In the genomic region with DNA sequence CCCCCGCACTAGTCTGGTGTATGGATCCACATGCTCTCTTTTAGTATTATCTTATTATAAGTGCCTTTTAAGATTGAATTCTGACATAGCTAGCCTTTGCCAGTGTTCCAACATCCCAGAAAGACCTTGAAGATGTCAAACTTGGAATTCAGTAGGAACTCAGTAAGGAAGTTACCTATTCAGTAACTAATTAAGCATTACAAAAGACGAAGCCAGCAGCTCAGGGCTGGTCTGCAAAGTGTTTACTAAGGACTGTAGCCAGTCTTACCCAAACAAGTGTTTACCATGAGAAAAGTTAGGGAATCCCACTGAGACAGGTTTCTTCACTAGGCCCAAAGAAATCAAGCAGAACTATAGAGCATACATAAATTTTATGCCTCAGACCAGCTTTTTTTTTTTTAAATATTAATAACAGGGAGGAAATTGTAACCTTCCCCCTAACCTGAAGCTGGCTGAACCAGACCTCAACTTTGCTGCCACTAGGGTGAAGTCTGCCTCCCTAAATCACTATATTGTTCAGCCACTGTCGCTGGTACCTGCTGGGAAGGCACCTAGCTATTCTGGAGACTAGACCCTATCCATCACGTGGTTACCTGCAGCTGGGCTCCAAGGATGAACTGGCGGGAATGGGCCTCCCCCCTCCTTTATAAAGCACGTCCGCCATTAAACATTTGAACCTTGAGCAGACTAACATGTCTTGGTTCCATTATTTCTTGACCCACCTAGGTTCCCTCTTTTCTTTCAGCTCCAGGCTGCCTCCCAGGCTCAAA, we compare ENCODE assay signal across 36 mouse cellular contexts. TPM values are rescaled to one million over a fixed set of nuclear protein-coding genes. Genes with fewer than 3 reads are reported as not detected.
DNase-seq lines count a peak whose midpoint lies in the region; ATAC-seq lines count a peak whose summit lies in the region.
"Had no signal": no experiment of that assay in that cellular context is flagged by ENCODE, and none has a peak within 500 bp of the region (broad histone marks: within the 10 kb centered on the region; RNA-seq: fewer than 3 reads in every experiment).

No protein-coding gene starts in this region.

- no peak for ATAC-seq in kidney, embryonic 16.5 days (ENCODE audit: low FRiP score, low TSS enrichment)
- ATAC-seq in intestine, embryonic 15.5 days: no peak
- ATAC-seq: CD4-positive, CD25-positive, alpha-beta regulatory T cell, adult 4 months; forebrain, embryonic 16.5 days; hindbrain, embryonic 16.5 days; inflammation-experienced regulatory T-cells, adult 6 months; intestine, postnatal 0 days had no signal

- H3K36me3 ChIP-seq in kidney, embryonic 16.5 days (ENCODE audit: insufficient read depth, low read length): no peaks in the 10 kb centered on the region
- H3K36me3 ChIP-seq in intestine, embryonic 15.5 days: no peaks in the 10 kb centered on the region
- H3K36me3 ChIP-seq: embryonic facial prominence, embryonic 10.5 days; embryonic facial prominence, embryonic 13.5 days; forebrain, embryonic 12.5 days; hindbrain, embryonic 10.5 days; hindbrain, embryonic 13.5 days had no signal

- peak; percentile 27 for DNase-seq in kidney, adult 11 months
- peak; percentile 74 for DNase-seq in kidney, adult 9 months
- DNase-seq in kidney, postnatal 10 days: no peak
- DNase-seq in ES-CJ7 (ENCODE audit: low read depth, low spot score) (peak; percentile 94), ZHBTc4 (ENCODE audit: low read depth, low spot score) (peak; percentile 91)
- no peak for DNase-seq in gastrocnemius, adult 8-10 months (ENCODE audit: low spot score in 2 of 2)
- DNase-seq: adrenal gland, adult 2 months; adrenal gland, postnatal 25 days; cerebellum, adult 11-12 months; cerebellum, adult 8-10 months; cerebellum, postnatal 10 days; cerebellum, postnatal 36 days; embryo, embryonic 11 days; gastrocnemius, postnatal 14 days; heart, adult 18-20 months; heart, postnatal 36 days had no signal

- no peak overlapping the region for H3K4me3 ChIP-seq in kidney, embryonic 16.5 days (ENCODE audit: low read length)
- no peak overlapping the region for H3K4me3 ChIP-seq in intestine, embryonic 15.5 days (replicated peaks)
- H3K4me3 ChIP-seq: embryonic facial prominence, embryonic 10.5 days; embryonic facial prominence, embryonic 13.5 days; erythroblast, embryonic 14.5 days; forebrain, embryonic 12.5 days; hindbrain, embryonic 10.5 days; hindbrain, embryonic 13.5 days had no signal

- 88% methylated on average over 7 of the region's 7 CpGs for WGBS in kidney, embryonic 16.5 days
- WGBS in intestine, embryonic 15.5 days: 88% methylated on average over 7 of the region's 7 CpGs

- no peaks in the 10 kb centered on the region for H3K4me1 ChIP-seq in kidney, embryonic 16.5 days (ENCODE audit: insufficient read depth, low read length)
- H3K4me1 ChIP-seq in intestine, embryonic 15.5 days (replicated peaks): no peaks in the 10 kb centered on the region
- H3K4me1 ChIP-seq: embryonic facial prominence, embryonic 10.5 days; embryonic facial prominence, embryonic 13.5 days; forebrain, embryonic 12.5 days; hindbrain, embryonic 10.5 days; hindbrain, embryonic 13.5 days had no signal

- no peak overlapping the region for H3K4me2 ChIP-seq in kidney, embryonic 16.5 days (replicated peaks; ENCODE audit: low read depth, low read length)
- no peak overlapping the region for H3K4me2 ChIP-seq in intestine, embryonic 15.5 days (replicated peaks)
- H3K4me2 ChIP-seq: embryonic facial prominence, embryonic 13.5 days; forebrain, embryonic 12.5 days; hindbrain, embryonic 13.5 days had no signal

- peaks cover 3% of the 10 kb centered on the region; the same call in 1 of the 2 replicates for H3K9me3 ChIP-seq in kidney, embryonic 16.5 days (ENCODE audit: low read length)
- H3K9me3 ChIP-seq in intestine, embryonic 15.5 days: no peaks in the 10 kb centered on the region
- H3K9me3 ChIP-seq: embryonic facial prominence, embryonic 13.5 days had no signal

- no peak overlapping the region for H3K27ac ChIP-seq in kidney, embryonic 16.5 days (ENCODE audit: low read length)
- H3K27ac ChIP-seq in intestine, embryonic 15.5 days: no peak overlapping the region
- H3K27ac ChIP-seq: embryonic facial prominence, embryonic 10.5 days; embryonic facial prominence, embryonic 13.5 days; forebrain, embryonic 12.5 days; hindbrain, embryonic 10.5 days; hindbrain, embryonic 13.5 days had no signal

- H3K9ac ChIP-seq in kidney, embryonic 16.5 days (replicated peaks; ENCODE audit: low read length): no peak overlapping the region
- H3K9ac ChIP-seq in intestine, embryonic 15.5 days: no peak overlapping the region
- H3K9ac ChIP-seq: embryonic facial prominence, embryonic 13.5 days; forebrain, embryonic 12.5 days; hindbrain, embryonic 13.5 days had no signal

- H3K27me3 ChIP-seq in kidney, embryonic 16.5 days (ENCODE audit: insufficient read depth, low read length): no peaks in the 10 kb centered on the region
- no peaks in the 10 kb centered on the region for H3K27me3 ChIP-seq in intestine, embryonic 15.5 days (replicated peaks)

RNA-seq across cellular contexts. Expression of a gene that starts 5.7 kb away (rescaled TPM):
- not detected in 2 replicates for polyA plus RNA-seq in kidney, embryonic 16.5 days (2015; fragmentation: Nextera tagmentation; extraction: Ambion mirVana)
- not detected in 2 replicates for polyA plus RNA-seq in intestine, embryonic 15.5 days (2015; fragmentation: Nextera tagmentation; extraction: Ambion mirVana)
- not detected for total RNA-seq in gastrocnemius, adult 8-10 months (2022)
- total RNA-seq: adrenal gland, adult 2 months; adrenal gland, postnatal 25 days; gastrocnemius, adult 18-20 months; gastrocnemius, postnatal 14 days; gastrocnemius, postnatal 4 days; heart, adult 18-20 months; heart, postnatal 36 days had no signal
- polyA plus RNA-seq: adrenal gland, adult 2 months; brain, embryonic 14.5 days; C2C12; CD4-positive, CD25-positive, alpha-beta regulatory T cell, adult 4 months; cortical plate, adult 2 months; embryonic facial prominence, embryonic 10.5 days; embryonic facial prominence, embryonic 13.5 days; erythroblast, embryonic 14.5 days; forebrain, embryonic 12.5 days; forebrain, embryonic 16.5 days; heart, embryonic 14.5 days; heart, postnatal 0 days; hindbrain, embryonic 10.5 days; hindbrain, embryonic 13.5 days; hindbrain, embryonic 16.5 days; inflammation-experienced regulatory T-cells, adult 6 months; intestine, postnatal 0 days had no signal

RNA-seq across cellular contexts. Expression of a gene that starts 29.0 kb away (rescaled TPM):
- polyA plus RNA-seq in kidney, embryonic 16.5 days (2015; fragmentation: Nextera tagmentation; extraction: Ambion mirVana): 15.5 and 19.0 TPM in 2 replicates
- polyA plus RNA-seq in intestine, embryonic 15.5 days (2015; fragmentation: Nextera tagmentation; extraction: Ambion mirVana): 4.2 and 4.6 TPM in 2 replicates
- total RNA-seq in gastrocnemius, adult 8-10 months (2022): 10 to 100 TPM; 37.7 to 45.7 (median 44.6) TPM

RNA-seq across cellular contexts. Expression of a gene that starts 47.4 kb away (rescaled TPM):
- 44.2 and 46.6 TPM in 2 replicates for polyA plus RNA-seq in kidney, embryonic 16.5 days (2015; fragmentation: Nextera tagmentation; extraction: Ambion mirVana)
- 41.5 and 44.5 TPM in 2 replicates for polyA plus RNA-seq in intestine, embryonic 15.5 days (2015; fragmentation: Nextera tagmentation; extraction: Ambion mirVana)
- total RNA-seq in gastrocnemius, adult 8-10 months (2022): 10 to 100 TPM; 48.3 to 65.5 (median 60.5) TPM

RNA-seq across cellular contexts. Expression of a gene that starts 59.8 kb away (rescaled TPM):
- 0.19 TPM in 1 of 2 replicates, not detected in the other for polyA plus RNA-seq in kidney, embryonic 16.5 days (2015; fragmentation: Nextera tagmentation; extraction: Ambion mirVana)
- polyA plus RNA-seq in intestine, embryonic 15.5 days (2015; fragmentation: Nextera tagmentation; extraction: Ambion mirVana): 0.21 TPM in 1 of 2 replicates, not detected in the other
- total RNA-seq in gastrocnemius, adult 8-10 months (2022): under 1 TPM in 3 of 4 experiments, not detected in 1; 0.17 to 0.43 (median 0.22) TPM
- total RNA-seq: adrenal gland, postnatal 25 days; heart, postnatal 36 days had no signal
- polyA plus RNA-seq: C2C12; embryonic facial prominence, embryonic 10.5 days; erythroblast, embryonic 14.5 days; forebrain, embryonic 12.5 days; forebrain, embryonic 16.5 days; heart, embryonic 14.5 days; heart, postnatal 0 days; hindbrain, embryonic 10.5 days; inflammation-experienced regulatory T-cells, adult 6 months; intestine, postnatal 0 days had no signal

Comparison
In these comparisons a context has a peak if more than half of its experiments do, and no peak if none do; other contexts are left out.
1. DNase-seq: peak in kidney, adult 11 months (single experiment), kidney, adult 9 months (single experiment), ES-CJ7 (single experiment) and ZHBTc4 (single experiment); none in kidney, postnatal 10 days (single experiment) and gastrocnemius, adult 8-10 months (0 of 2).